Mouse (Mus musculus): Measurements from ENCODE around the gene Olfr638.
"Not testable (repeated sequence)": the region's sequence is repeated elsewhere in the genome, so short reads cannot be mapped to it uniquely, and the experiment has no call there.

Gene Olfr638

GRCm38 (mm10) chr7:103998446-103998845 lies at the start of gene Olfr638:
Olfr638 (plus strand) TSS chr7:103998746.
- no peak for DNase-seq (ENCODE audit: low spot score in 2 of 2)

DNA sequence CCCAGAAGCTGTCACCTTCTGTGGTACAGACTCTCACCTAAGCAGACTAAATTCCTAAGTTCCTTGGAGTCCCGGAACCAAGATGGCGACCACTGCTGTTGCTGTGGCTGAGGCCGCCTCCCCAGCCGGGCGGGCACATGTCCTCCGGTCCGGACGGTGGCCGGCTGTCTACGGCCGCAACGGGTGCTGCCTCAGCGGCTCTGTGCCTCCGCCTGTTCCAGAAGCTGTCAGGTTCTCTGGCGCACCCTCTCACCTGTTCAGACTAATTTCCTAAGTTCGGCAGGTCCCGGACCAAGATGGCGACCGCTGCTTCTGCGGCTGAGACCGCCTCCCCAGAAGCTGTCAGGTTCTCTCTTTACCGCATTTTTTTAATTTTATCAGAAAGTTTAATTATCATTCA lies 31.7 kb upstream of the Olfr638 start:
- DNase-seq (ENCODE audit: low spot score in 2 of 2), result not testable (repeated sequence)

GRCm38 (mm10) chr7:103970852-103971251 lies 27.7 kb upstream of the Olfr638 start, which contains the start of gene Olfr635:
Olfr635 (plus strand) TSS chr7:103971152.
- DNase-seq (ENCODE audit: low spot score in 2 of 2), result no peak

DNA sequence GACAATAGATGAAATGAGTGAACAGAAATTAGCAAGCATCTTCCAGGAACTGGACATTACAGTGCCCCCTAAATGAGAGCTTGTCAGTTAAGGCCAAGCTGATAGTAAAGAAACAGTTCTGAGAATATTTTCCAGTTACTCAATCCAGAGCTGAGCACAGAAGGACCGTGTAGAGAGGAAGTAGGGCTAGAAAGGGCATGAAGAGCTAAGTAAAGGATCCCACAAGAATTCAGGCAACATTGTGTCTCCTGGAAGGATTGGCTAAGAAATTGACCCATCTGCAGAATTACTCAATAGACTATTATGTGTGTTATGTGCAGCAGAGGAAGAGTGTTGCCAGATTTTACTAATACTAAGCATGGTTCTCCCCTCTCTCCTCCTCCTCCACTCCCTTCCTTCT lies 26.8 kb upstream of the Olfr638 start:
- DNase-seq (ENCODE audit: low spot score in 2 of 2), result no peak

DNA sequence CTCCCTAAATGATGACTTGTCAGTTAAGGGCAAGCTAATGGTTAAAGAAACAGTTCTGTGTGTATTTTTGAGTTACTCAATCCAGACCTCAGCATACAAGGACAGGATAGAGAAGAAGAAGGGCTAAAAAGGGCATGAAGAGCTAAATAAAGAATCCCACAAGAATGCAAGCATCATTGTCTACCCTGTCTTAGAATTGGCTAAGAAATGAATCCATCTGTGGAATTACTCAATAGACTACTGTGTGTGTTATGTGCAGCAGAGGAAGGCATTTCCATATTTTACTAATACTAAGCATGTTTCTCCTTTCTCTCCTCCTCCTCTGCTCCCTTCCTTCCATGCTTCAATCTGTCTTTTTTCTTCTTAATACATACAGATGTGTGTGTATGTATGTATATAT lies 578 bp downstream of the Olfr638 start:
- DNase-seq (ENCODE audit: low spot score in 2 of 2), result no peak

DNA sequence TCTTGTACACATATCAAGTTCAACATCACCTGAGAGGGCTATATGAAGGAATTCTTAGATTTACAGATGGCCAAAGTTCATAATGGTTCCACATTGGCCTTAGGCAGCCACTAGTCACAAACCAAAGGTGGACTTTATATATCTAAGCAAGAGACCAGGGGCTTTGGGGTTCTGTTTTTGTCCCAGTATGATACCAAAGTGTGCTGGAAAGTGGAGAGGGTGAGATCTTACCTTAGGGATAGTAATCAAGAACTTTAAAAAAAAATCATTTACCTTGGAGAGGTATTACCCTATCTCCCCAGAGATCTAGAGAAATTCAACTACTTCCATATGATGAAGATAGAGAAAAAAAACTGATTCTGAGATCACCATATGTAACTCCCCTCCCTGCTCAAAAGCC lies 18.7 kb downstream of the Olfr638 start, which contains the start of gene Olfr639:
TSS of gene Olfr639 (minus strand) at position 101 of the 400 bp plus-strand sequence.
- DNase-seq (ENCODE audit: low spot score in 2 of 2), result no peak

DNA sequence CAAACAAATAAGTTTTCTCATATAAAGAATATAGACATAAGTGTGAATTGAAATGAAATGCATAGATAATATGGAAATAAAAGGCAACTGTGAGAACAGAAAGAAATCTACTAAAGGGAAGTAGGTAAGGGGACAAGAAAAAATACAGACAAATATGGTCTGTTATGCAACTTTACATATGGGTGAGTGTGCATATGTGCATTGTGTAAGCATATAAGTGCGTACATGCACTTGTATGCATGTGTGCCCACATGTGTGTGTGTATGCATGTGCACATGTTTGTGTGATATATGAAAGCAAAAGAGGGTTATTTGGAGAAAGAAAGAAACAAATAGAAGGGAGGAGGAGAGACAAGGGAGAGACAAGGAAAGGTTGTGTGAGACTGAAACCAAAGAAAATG lies 20.4 kb downstream of the Olfr638 start:
- DNase-seq (ENCODE audit: low spot score in 2 of 2), result no peak

DNA sequence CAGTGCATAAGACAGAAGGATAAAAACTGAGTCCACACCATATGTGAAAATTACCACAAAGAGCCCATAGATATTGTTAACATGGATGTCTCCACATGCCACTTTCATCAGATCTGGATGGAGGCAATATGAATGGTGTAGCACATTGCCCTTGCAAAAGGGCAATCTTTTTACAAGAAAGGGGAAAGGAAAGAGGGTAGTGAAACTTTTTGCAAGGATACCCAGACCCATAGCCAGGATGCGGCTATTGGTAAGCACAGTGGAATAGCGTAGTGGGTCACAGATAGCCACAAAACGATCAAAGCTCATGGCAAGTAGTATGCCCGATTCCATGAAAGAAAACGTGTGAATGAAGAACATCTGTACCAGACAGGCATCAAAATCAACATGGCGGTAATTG lies 23.1 kb downstream of the Olfr638 start:
- no peak for DNase-seq (ENCODE audit: low spot score in 2 of 2)

- DNase-seq (ENCODE audit: low spot score in 2 of 2), result no peak
Measured at GRCm38 (mm10) chr7:104025473-104025872, 26.9 kb downstream of the Olfr638 start, which contains the start of gene Olfr640. Olfr640 (minus strand) TSS chr7:104025573.

- no peak for DNase-seq (ENCODE audit: low spot score in 2 of 2)
Measured at GRCm38 (mm10) chr7:104026978-104027377, 28.4 kb downstream of the Olfr638 start.

DNA sequence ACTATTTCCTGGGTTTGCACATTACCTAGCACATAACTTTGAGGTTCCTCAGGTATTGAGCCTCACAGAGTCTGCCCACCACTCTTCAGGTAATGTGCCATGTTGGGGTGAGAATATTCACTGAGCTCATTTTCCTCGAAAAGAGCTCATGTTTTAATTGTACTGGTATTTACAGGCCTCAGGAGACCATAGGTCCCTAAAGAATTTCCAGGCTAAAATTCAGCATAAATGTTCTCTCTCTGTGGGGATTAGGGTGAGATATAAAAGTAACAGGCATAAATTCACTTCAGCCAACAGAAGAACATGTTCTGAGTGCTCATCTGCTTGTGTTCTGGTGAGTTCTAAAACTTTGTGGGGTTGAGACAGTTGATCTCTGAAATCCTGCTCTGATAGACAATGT lies 36.6 kb downstream of the Olfr638 start, which contains the start of gene Olfr641:
TSS of gene Olfr641 (plus strand) at position 301 of the 400 bp plus-strand sequence.
- no peak for DNase-seq (ENCODE audit: low spot score in 2 of 2)

- no peak for DNase-seq (ENCODE audit: low spot score in 2 of 2)
Measured at GRCm38 (mm10) chr7:104050745-104051144, 52.2 kb downstream of the Olfr638 start.

DNA sequence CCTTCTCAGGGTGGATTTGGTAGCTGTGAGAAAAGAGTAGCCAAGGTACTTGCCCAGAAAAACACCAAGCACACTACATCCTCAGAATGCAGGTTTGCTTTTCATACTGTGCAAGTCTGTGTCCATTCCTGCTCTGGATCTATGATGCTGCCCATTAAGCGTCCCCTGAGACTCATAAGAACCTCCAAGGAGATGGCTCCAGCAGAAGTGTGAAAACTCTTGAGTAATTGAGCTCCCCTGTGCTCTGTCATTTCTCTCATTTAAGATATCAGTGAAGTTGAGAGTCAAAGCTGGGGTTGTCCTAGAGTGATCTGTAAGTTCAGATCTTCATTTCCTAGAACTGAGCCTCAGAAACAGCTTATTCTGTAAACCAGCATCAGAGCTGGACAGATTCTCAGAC lies 54.0 kb downstream of the Olfr638 start, which contains the start of gene Olfr642:
TSS of gene Olfr642 (minus strand) at position 101 of the 400 bp plus-strand sequence.
- no peak for DNase-seq (ENCODE audit: low spot score in 2 of 2)
